Mouse (Mus musculus): ENCODE measurements around the gene Gnat1. TPM values are rescaled to one million over a fixed set of nuclear protein-coding genes. Genes with fewer than 3 reads are reported as not detected.

Gnat1 gene
- polyA plus RNA-seq, 1 experiment from 2014 or later: 2.2 TPM

DNA sequence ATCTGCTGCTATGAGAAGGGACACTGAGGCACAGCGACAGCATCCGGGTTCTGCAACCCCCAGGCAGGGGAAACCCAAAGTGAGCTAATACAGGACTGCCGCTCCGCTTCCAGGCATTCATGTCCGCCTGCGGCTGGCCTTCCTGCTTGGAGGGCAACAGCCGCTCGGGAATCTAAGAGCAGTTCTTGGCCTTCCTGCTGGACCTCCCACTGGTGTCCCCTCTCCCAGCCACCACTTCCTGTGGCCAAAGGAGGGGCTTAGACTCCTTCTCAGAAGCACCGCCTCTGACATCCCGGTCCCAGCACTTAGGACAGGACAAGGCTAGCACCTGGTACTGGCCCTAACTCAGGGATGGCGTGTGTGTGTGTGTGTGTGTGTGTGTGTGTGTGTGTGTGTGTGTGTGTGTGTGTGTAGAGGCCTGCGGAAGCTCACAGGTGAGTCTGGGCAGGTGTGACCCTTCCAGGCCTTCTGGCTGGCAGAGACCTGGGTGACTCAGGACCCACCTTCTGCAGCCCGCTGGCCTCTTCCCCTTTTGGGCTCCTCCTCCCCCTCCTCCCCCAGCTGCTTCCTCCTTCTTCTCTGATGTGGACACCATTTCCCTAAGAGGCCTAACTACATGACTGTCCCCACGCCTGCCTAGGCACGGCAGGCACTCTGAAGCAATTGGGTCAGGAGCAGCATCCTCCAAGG lies 50.6 kb downstream of the Gnat1 start:
- Histone ChIP-seq H3K4me3 (no peak overlapping the region), H3K4me1 (peaks cover 86% of the 10 kb centered on the region), H3K9ac (peak overlapping the region; percentile 31), H3K27ac (peak overlapping the region; percentile 92), H3K9me3 (no peaks in the 10 kb centered on the region), H3K36me3 (replicated peaks) (no peaks in the 10 kb centered on the region), H3K27me3 (replicated peaks) (no peaks in the 10 kb centered on the region), H3K4me2 (peak overlapping the region; percentile 97)
- no peak for ATAC-seq (replicated peaks)
- WGBS: 28% methylated on average over 15 of the region's 15 CpGs

DNA sequence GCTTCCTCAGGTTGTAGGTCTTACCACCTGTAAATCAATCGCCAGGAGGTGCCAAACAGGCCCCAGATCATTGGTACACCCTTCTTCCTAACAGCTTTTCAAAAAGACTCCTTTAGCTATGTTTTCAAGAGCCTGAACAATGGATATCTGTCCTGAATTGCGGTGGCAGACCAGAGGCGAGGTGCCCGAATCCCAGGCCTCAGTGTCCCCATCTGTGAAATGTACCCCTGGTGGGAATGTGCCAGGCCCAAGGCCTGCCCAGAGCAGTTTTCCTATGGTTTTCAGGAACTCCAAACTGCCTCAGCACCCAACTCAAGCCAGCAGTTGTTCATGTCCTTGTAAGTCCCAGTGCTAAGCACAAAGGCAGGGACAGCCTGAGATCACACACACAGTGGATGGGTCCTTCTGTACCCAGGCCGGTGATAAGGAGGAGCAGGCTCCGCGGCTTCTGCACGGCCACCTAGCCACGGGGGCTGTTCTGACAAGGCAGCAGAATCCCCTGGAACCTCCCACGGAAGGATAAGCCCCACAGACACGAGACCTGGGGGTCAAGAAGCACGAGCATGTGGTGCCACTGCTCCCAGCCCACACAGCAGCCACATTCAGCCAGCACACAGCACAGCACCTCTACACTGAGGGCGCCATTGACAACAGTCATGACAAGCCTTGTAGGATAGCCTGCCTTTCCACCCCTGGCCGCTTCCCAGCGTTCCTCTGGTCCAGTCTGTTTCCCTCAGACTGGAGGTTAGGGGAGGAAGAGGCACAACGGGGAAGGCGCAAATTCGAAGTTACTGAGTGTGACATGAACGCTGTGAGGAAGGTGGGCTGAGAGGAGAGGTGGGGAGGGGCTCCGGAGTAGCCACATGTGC lies 51.9 kb downstream of the Gnat1 start:
- H3K4me1 ChIP-seq: peaks cover 74% of the 10 kb centered on the region
- no peaks in the 10 kb centered on the region for H3K36me3 ChIP-seq (replicated peaks)
- no peak for ATAC-seq (replicated peaks)
- H3K4me2 ChIP-seq: peak overlapping the region; percentile 97
- H3K9me3 ChIP-seq: no peaks in the 10 kb centered on the region
- H3K27me3 ChIP-seq (replicated peaks): no peaks in the 10 kb centered on the region
- 11% methylated on average over 20 of the region's 20 CpGs for WGBS
- peak overlapping the region; percentile 92 for H3K27ac ChIP-seq
- 0 out of 2 replicates have a peak overlapping the region, but pooled peaks have one; percentile 1 for H3K4me3 ChIP-seq
- H3K9ac ChIP-seq: peak overlapping the region; percentile 31

DNA sequence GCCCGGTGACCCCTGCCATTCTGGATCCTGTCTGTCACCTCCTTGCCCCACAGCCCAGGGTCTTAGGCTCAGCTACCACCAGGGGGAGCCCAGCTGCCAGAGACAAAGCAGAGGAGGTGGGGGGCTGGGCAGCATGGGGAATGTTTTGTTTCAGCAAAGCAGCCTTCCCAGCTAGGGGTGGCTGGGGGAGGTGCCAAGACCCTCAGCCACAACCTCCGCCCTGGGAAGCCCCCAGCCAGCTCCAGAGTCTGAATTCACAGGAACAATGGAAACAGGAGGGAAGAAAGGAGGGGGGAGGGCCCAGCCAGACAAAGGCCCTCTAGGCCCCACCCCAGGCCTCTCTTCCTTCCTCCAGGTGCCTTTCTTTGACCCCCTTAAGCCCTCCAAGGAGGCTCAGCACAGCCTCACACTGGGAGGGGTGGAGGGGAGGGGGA lies 52.7 kb downstream of the Gnat1 start:
- Histone ChIP-seq H3K4me1 (peaks cover 67% of the 10 kb centered on the region), H3K4me3 (0 out of 2 replicates have a peak overlapping the region, but pooled peaks have one; percentile 8), H3K4me2 (peak overlapping the region; percentile 97), H3K9me3 (no peaks in the 10 kb centered on the region), H3K36me3 (replicated peaks) (no peaks in the 10 kb centered on the region), H3K27me3 (replicated peaks) (no peaks in the 10 kb centered on the region), H3K9ac (peak overlapping the region; percentile 31), H3K27ac (peak overlapping the region; percentile 92)
- 0% methylated on average over 2 of the region's 2 CpGs for WGBS
- peak; percentile 73 for ATAC-seq (replicated peaks)

DNA sequence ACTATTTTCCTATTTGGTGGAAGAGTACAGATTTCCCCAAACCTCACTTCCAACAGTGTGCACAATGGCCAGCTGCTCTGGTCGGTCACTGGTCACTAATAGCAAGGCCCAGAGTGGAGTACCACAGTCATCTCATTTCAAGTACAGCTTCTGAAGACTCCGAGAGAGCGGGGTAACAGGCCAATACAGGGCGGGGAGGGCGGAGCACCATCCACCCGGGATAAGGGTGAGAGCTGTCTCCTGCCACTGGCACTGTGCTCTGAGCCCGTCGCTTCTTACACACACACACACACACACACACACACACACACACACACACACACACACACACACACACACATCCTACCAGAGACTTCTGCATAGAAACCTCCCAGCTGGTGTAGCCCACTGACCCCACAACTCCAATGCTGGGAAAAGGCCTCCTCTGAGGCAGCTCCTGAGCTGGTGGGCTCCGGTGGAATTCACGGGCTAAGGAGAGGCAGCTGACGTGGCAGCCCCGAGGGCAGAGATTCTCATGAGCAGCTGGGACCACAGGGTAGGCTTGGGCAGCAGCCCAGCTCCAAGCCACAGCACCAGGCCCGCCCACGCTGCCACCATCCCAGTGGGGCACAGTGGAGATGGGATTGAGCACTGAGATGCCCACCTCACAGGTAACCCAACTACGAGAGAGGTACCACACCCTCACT lies 53.2 kb downstream of the Gnat1 start:
- Histone ChIP-seq H3K4me3 (0 out of 2 replicates have a peak overlapping the region, but pooled peaks have one; percentile 8), H3K4me2 (peak overlapping the region; percentile 97), H3K4me1 (peaks cover 61% of the 10 kb centered on the region), H3K36me3 (replicated peaks) (no peaks in the 10 kb centered on the region), H3K9ac (peak overlapping the region; percentile 31), H3K9me3 (no peaks in the 10 kb centered on the region), H3K27me3 (replicated peaks) (no peaks in the 10 kb centered on the region), H3K27ac (peak overlapping the region; percentile 92)
- ATAC-seq (replicated peaks): peak; percentile 50
- 23% methylated on average over 15 of the region's 15 CpGs for WGBS

DNA sequence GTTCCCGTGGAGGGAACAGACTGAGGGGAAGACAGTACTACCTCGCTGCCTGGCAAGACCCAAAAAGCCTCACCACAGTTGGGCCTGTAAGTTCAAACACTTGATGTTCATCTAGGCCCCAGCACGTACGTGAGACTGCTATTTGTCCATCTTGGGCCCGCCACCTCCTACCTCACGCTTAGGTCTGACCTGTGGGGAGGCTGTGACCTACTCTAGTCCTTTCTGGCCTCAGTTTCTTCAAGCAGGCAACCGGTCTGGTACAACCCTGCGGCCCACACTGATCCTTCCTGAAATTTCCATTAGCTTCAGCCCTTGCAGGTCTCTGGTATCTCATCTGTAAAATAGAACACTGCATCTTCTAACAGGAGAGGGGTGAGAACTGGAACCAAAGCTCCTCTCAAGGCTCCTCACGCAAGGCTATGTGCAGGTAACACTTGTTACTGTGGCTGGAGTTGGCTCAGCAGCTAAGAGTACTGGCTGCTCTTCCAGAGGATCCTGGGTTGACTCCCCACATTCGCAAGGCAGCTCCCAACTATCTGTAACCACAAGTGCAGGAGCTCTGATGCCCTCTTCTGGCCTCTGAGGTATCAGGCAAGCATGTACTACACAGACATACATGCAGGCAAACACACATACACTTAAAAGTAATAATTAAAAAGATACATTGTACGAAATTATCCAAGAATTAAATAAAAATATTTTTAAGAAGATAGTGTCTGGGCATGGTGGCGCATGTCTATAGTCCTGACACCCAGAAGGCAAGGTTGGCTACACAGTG lies 54.0 kb downstream of the Gnat1 start:
- Histone ChIP-seq H3K27ac (peak overlapping the region; percentile 92), H3K4me3 (no peak overlapping the region), H3K9ac (no peak overlapping the region), H3K4me2 (no peak overlapping the region), H3K36me3 (replicated peaks) (no peaks in the 10 kb centered on the region), H3K4me1 (peaks cover 54% of the 10 kb centered on the region), H3K27me3 (replicated peaks) (no peaks in the 10 kb centered on the region), H3K9me3 (no peaks in the 10 kb centered on the region)
- 82% methylated on average over 12 of the region's 12 CpGs for WGBS
- no peak for ATAC-seq (replicated peaks)

DNA sequence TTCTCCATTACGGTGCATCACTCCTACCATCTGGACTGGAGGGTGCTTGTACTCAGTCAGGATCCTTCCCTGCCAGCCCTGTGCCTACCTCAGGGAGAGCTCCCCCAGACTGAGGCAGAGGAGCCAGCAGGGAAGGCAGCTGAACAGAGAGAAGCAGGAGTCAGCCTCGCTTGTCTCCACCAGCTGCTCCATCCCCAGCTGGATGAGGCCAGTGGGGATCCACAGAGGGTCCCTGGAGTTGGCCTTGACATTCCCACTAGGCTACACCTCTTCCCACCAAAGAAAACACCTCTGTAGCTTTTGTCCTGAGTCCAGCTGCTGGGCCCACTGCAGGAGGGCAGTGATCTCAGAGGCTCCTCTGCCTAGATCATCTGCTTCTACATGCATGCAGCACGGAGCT lies 54.6 kb downstream of the Gnat1 start:
- ATAC-seq (replicated peaks): no peak
- H3K9ac ChIP-seq: no peak overlapping the region
- no peak overlapping the region for H3K4me3 ChIP-seq
- no peaks in the 10 kb centered on the region; the same call in 1 of the 2 replicates for H3K36me3 ChIP-seq (replicated peaks)
- H3K27ac ChIP-seq: peak overlapping the region; percentile 92
- H3K27me3 ChIP-seq (replicated peaks): no peaks in the 10 kb centered on the region
- H3K9me3 ChIP-seq: no peaks in the 10 kb centered on the region
- H3K4me2 ChIP-seq: no peak overlapping the region
- WGBS: 57% methylated on average over 3 of the region's 3 CpGs
- H3K4me1 ChIP-seq: peaks cover 48% of the 10 kb centered on the region

DNA sequence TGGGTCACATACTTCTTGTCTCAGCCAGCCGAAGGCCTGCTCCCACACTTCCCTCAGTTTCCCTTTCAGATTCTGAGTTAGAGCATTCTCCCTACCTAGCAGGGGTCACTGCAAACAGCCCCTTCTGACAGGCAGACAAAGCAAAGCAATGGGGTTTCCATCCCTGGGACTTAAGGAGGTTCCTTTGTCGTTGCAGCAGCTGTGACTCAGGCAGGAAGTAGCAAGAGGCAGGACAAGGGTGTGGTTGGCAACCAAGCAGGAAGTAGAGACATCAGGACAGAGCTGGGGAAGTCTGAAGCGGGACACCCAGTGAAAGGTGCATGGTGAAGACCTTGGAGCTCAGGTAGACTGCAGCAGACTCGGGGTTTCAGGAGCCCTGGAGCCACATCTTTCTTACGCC lies 55.0 kb downstream of the Gnat1 start:
- Histone ChIP-seq H3K4me3 (no peak overlapping the region), H3K36me3 (replicated peaks) (no peaks in the 10 kb centered on the region; the same call in 1 of the 2 replicates), H3K4me1 (peaks cover 44% of the 10 kb centered on the region), H3K27me3 (replicated peaks) (no peaks in the 10 kb centered on the region), H3K27ac (peak overlapping the region; percentile 92), H3K9ac (no peak overlapping the region), H3K9me3 (no peaks in the 10 kb centered on the region), H3K4me2 (no peak overlapping the region)
- WGBS: 72% methylated on average over 5 of the region's 5 CpGs
- no peak for ATAC-seq (replicated peaks)

Other genes with a start within 250 kb of the Gnat1 start
- 48.0 and 50.5 TPM in 2 replicates for gene Tmem115, start 145.8 kb downstream of the Gnat1 start, polyA plus RNA-seq (2015; fragmentation: Nextera tagmentation; extraction: Ambion mirVana)
- 45.1 and 45.7 TPM in 2 replicates for gene Cyb561d2, start 137.5 kb downstream of the Gnat1 start, polyA plus RNA-seq (2015; fragmentation: Nextera tagmentation; extraction: Ambion mirVana)
- gene Nprl2, start 137.5 kb downstream of the Gnat1 start, polyA plus RNA-seq (2015; fragmentation: Nextera tagmentation; extraction: Ambion mirVana): 78.4 and 81.6 TPM in 2 replicates
- 4.6 TPM in 2 replicates for gene Zmynd10, start 132.4 kb downstream of the Gnat1 start, polyA plus RNA-seq (2015; fragmentation: Nextera tagmentation; extraction: Ambion mirVana)
- 44.4 and 45.3 TPM in 2 replicates for gene Rassf1, start 128.2 kb downstream of the Gnat1 start, polyA plus RNA-seq (2015; fragmentation: Nextera tagmentation; extraction: Ambion mirVana)
- gene Tusc2, start 116.5 kb downstream of the Gnat1 start, polyA plus RNA-seq (2015; fragmentation: Nextera tagmentation; extraction: Ambion mirVana): 123 and 125 TPM in 2 replicates
- 82.9 and 88.7 TPM in 2 replicates for gene Hyal2, start 111.8 kb downstream of the Gnat1 start, polyA plus RNA-seq (2015; fragmentation: Nextera tagmentation; extraction: Ambion mirVana)
- 7.9 and 9.5 TPM in 2 replicates for gene Hyal1, start 102.8 kb downstream of the Gnat1 start, polyA plus RNA-seq (2015; fragmentation: Nextera tagmentation; extraction: Ambion mirVana)
- gene Naa80, start 100.8 kb downstream of the Gnat1 start, polyA plus RNA-seq (2015; fragmentation: Nextera tagmentation; extraction: Ambion mirVana): 21.4 and 23.1 TPM in 2 replicates
- gene Hyal3, start 98.9 kb downstream of the Gnat1 start, polyA plus RNA-seq (2015; fragmentation: Nextera tagmentation; extraction: Ambion mirVana): 1.8 TPM in 2 replicates
- 14.5 and 16.9 TPM in 2 replicates for gene Ifrd2, start 92.1 kb downstream of the Gnat1 start, polyA plus RNA-seq (2015; fragmentation: Nextera tagmentation; extraction: Ambion mirVana)
- 4.3 and 4.9 TPM in 2 replicates for gene Sema3b, start 70.5 kb downstream of the Gnat1 start, polyA plus RNA-seq (2015; fragmentation: Nextera tagmentation; extraction: Ambion mirVana)
- gene Gnai2, start 44.3 kb downstream of the Gnat1 start, polyA plus RNA-seq (2015; fragmentation: Nextera tagmentation; extraction: Ambion mirVana): 299 and 386 TPM in 2 replicates
- 31.8 and 40.4 TPM in 2 replicates for gene Slc38a3, start 10.2 kb downstream of the Gnat1 start, polyA plus RNA-seq (2015; fragmentation: Nextera tagmentation; extraction: Ambion mirVana)
- gene Sema3f, start 30.8 kb upstream of the Gnat1 start, polyA plus RNA-seq (2015; fragmentation: Nextera tagmentation; extraction: Ambion mirVana): 26.0 and 31.2 TPM in 2 replicates
- gene Rbm5, start 91.3 kb upstream of the Gnat1 start, polyA plus RNA-seq (2015; fragmentation: Nextera tagmentation; extraction: Ambion mirVana): 280 and 292 TPM in 2 replicates
- gene Rbm6, start 193.5 kb upstream of the Gnat1 start, polyA plus RNA-seq (2015; fragmentation: Nextera tagmentation; extraction: Ambion mirVana): 99.8 and 120 TPM in 2 replicates
- 26.0 and 27.7 TPM in 2 replicates for gene Mon1a, start 208.4 kb upstream of the Gnat1 start, polyA plus RNA-seq (2015; fragmentation: Nextera tagmentation; extraction: Ambion mirVana)
- gene Mst1r, start 227.2 kb upstream of the Gnat1 start, polyA plus RNA-seq (2015; fragmentation: Nextera tagmentation; extraction: Ambion mirVana): 1.7 and 1.9 TPM in 2 replicates
- not detected in 2 replicates for gene Actl11, start 248.8 kb upstream of the Gnat1 start, polyA plus RNA-seq (2015; fragmentation: Nextera tagmentation; extraction: Ambion mirVana)